Mouse (Mus musculus): ENCODE results near the gene Gm28043.

DNA sequence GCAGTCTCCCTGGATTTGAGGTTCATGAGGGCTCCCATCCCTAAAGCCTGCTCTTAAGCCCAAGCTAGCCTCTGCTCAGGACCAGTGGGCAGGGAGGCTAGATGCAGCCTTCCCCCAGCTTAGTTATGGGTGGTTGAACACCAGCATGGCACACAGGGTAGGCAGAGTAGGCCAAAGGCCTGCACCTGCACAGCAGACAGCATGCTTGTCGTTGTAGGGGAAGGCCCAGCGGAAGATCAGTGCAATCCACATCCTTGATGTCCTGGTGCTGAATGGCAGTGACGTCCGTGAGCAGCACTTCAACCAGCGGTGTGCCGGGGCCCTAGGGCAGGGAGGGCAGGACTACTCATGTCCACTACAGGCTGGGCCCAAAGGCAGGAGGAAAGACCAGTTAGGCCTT is 83.7 kb downstream of the Gm28043 start:
- TF ChIP-seq CTCF (IDR thresholded peaks at IDR 0.05; ENCODE audit: extremely low read depth, insufficient read depth, low read length) (no peak), POLR2A (IDR thresholded peaks at IDR 0.05; ENCODE audit: extremely low read depth, insufficient read depth, low read length) (no peak)

All from cortical plate, adult 2 months (tissue).